Mouse (Mus musculus) limb, embryonic 13.5 days (tissue): ENCODE data around the gene BC030867. TPM values are rescaled to one million over a fixed set of nuclear protein-coding genes. Genes with fewer than 3 reads are reported as not detected.
"Not testable (repeated sequence)": the region's sequence is repeated elsewhere in the genome, so short reads cannot be mapped to it uniquely, and the experiment has no call there.

ENCODE experiments used
- ATAC-seq: fragments of 200-750 bp; cut with Nextera tagmentation; 2 replicates; pipeline ENCODE4 v1.8.0; 2017; ENCODE audit warnings: low read depth, moderate number of reproducible peaks, moderate TSS enrichment; ENCODE audit not compliant: low FRiP score
- H3K27ac ChIP-seq: fragments of 300-500 bp; sonication (generic); 2 replicates; pipeline ENCODE4 v1.5.1; 2015; ENCODE audit warnings: inconsistent platforms, mild to moderate bottlenecking, moderate library complexity
- H3K27me3 ChIP-seq: fragments of 300-500 bp; sonication (generic); 2 replicates; pipeline ENCODE4 v1.6.1; 2015; ENCODE audit warnings: mild to moderate bottlenecking, inconsistent platforms
- H3K36me3 ChIP-seq: fragments of 300-500 bp; sonication (generic); 2 replicates; pipeline ENCODE4 v1.6.1; 2015; ENCODE audit warnings: inconsistent platforms, mild to moderate bottlenecking, moderate library complexity
- H3K4me1 ChIP-seq: fragments of 300-500 bp; sonication (generic); 2 replicates; pipeline ENCODE4 v1.6.1; 2015; ENCODE audit warnings: inconsistent platforms
- H3K4me2 ChIP-seq: fragments of 300-500 bp; sonication (generic); replicated peaks from 2 replicates; pipeline ENCODE4 v1.6.1; 2015; ENCODE audit warnings: inconsistent platforms, mild to moderate bottlenecking, moderate library complexity
- H3K4me3 ChIP-seq: fragments of 300-500 bp; sonication (generic); 2 replicates; pipeline ENCODE4 v1.5.1; 2015; ENCODE audit warnings: moderate library complexity, mild to moderate bottlenecking, inconsistent platforms
- H3K9ac ChIP-seq: fragments of 300-500 bp; sonication (generic); 2 replicates; pipeline ENCODE4 v1.6.1; 2015; ENCODE audit warnings: mild to moderate bottlenecking, inconsistent platforms
- H3K9me3 ChIP-seq: fragments of 300-500 bp; sonication (generic); 2 replicates; pipeline ENCODE4 v1.6.1; 2016; ENCODE audit warnings: inconsistent platforms
- WGBS: fragments of 180-500 bp; shearing (Covaris S2); methylation state at CpG from one replicate; pipeline ENCODE4 v1.1.7; 2015; 5-methylcytosine and 5-hydroxymethylcytosine counted together
- polyA plus RNA-seq: library from polyadenylated mRNA; unstranded; fragments of >200 nt; fragmentation: Nextera tagmentation; extraction: Ambion mirVana; gene quantifications from 2 replicates; pipeline ENCODE4 v1.2.1, GENCODE M21; 2015

Gene BC030867
- polyA plus RNA-seq, 1 experiment from 2014 or later = 16.1 TPM

DNA sequence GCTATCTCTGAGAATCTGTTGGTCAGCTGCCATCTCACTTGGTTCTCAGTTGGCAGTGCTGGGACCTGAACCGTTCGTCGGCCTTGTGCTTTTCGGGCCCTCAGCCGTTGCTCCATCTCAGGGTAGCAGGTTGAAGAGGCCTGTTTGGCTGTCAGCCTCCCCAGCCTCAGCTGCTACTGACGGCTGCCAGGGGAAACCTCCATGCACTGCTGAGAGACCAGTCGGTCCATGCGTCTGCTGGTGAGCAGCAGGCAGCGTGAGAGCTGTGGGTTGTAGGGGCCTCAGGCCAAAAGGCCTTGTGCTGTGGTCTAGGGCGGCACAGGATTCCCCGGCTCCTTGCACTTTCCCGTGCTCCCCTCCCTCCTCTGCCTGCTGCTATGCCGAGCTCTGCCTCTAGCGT is 17.1 kb downstream of the BC030867 start:
- Histone ChIP-seq H3K9me3 (no peaks in the 10 kb centered on the region), H3K4me1 (peaks cover 11% of the 10 kb centered on the region), H3K9ac (peak overlapping the region; percentile 45; the same call in 1 of the 2 replicates), H3K27me3 (no peaks in the 10 kb centered on the region), H3K4me3 (no peak overlapping the region), H3K4me2 (no peak overlapping the region), H3K27ac (no peak overlapping the region), H3K36me3 (peaks cover 35% of the 10 kb centered on the region)
- ATAC-seq = no peak
- WGBS = 67% methylated on average over 14 of the region's 14 CpGs

DNA sequence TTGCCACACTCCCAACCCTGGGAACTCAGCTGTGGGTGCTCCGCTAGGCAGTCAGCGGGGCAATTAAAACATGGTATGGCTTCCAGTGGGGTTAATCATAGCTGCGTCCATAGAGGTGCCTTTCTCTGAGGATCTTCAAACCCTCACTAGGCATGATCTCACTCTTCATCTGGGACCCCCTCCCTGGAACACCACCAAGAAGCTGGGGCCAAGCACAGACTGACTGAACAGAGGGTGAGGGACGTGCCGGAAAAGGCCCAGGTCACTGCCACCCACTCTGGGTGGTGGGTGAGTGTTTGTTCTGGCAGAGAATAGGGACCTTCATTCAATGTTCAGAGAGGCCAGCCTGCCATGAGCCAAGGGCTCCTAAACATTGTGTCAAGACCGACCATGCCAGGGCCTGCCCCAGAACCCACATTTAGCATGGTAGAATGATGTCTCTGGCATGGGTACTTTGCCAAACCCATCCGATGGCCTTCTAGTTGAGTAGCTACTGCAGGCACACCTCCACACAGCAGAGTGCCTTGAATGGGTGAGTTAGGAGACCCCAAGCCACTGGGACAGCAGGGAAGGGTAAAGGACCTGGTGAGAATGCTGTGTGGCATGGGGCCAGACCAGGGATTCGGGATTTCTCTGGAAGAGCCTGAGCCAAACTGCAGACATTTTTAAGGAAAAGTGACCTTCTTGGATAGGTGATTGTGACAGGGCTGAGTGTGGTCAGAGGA is 18.1 kb downstream of the BC030867 start:
- H3K27me3 ChIP-seq = no peaks in the 10 kb centered on the region
- H3K9me3 ChIP-seq = no peaks in the 10 kb centered on the region
- no peak overlapping the region for H3K9ac ChIP-seq
- H3K27ac ChIP-seq = no peak overlapping the region
- H3K4me2 ChIP-seq = peak overlapping the region; percentile 34; the same call in 1 of the 2 replicates
- no peak for ATAC-seq
- peaks cover 11% of the 10 kb centered on the region for H3K4me1 ChIP-seq
- H3K4me3 ChIP-seq = no peak overlapping the region
- H3K36me3 ChIP-seq = peaks cover 28% of the 10 kb centered on the region
- 87% methylated on average over 8 of the region's 8 CpGs for WGBS

DNA sequence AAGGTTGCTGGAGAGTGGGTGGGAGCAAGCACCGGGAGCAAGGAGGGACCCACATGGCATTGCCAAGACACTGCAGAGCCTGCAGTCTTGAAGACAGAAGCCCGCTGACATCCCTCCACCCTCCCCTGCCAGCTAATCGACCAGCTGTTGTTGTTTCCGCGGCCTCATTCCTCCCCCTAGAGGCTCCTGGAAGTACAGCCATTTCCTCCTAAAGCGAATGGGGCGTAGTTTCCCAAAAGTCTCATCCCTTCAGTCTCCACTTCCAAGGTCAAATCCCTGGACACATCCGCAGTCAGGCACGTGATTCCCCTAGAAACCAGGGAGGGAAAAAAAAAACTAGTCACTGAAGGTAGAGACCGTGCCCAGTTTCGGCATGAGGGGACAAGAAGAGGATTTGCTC is 18.8 kb downstream of the BC030867 start:
- Histone ChIP-seq H3K27ac (no peak overlapping the region), H3K36me3 (peaks cover 21% of the 10 kb centered on the region), H3K9me3 (no peaks in the 10 kb centered on the region), H3K4me2 (peak overlapping the region; percentile 34; the same call in 1 of the 2 replicates), H3K27me3 (no peaks in the 10 kb centered on the region), H3K9ac (no peak overlapping the region), H3K4me3 (no peak overlapping the region), H3K4me1 (peaks cover 11% of the 10 kb centered on the region)
- WGBS = 9% methylated on average over 11 of the region's 11 CpGs
- ATAC-seq = peak; percentile 54

DNA sequence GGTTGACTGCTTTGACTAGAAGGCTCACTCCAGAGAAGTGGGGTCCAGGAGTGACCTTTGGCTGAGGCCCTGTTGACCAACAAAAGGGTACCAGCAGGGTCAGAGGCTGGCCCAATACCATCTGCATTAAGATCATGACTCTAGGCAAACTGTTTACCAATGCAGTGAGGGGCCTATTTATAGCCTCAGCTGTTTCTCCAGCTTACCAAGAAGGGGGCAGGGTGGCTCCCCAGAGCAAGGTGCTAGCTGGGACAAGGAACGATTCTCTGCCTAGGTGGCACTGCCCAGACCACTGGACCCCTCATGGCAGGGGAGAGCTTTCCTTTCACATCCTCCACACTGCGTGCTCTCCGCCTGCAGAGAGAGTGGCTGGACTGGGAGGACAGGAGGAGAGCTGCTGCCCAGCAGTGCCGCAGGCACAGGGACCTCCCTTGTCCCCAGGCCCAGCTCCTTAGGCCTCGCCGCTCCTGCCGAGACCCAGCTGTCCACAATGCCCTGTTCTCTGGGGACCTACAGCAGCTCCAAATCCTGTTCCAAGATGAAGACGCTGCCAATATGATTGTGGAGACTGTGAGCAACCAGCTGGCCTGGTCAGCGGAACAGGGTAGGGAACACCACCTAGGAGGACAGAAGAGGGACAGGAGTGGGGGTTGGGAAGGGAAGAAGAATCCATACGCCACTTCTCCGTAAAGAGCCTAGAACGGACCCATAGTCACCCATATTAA is 20.0 kb downstream of the BC030867 start, which contains the start of gene Asb16:
Gene Asb16 (plus strand): TSS at position 224 of the 725 bp plus-strand sequence.
- H3K36me3 ChIP-seq = peaks cover 13% of the 10 kb centered on the region; the same call in 1 of the 2 replicates
- H3K9me3 ChIP-seq = no peaks in the 10 kb centered on the region
- H3K4me3 ChIP-seq = no peak within 1 kb of the TSS
- H3K4me2 ChIP-seq = 0 out of 2 replicates have a peak within 1 kb of the TSS, but pooled peaks have one; percentile 34
- no peaks in the 10 kb centered on the region for H3K27me3 ChIP-seq
- no peak within 1 kb of the TSS for H3K9ac ChIP-seq
- H3K27ac ChIP-seq = no peak within 1 kb of the TSS
- WGBS = 86% methylated on average over 12 of the region's 12 CpGs
- peaks cover 11% of the 10 kb centered on the region for H3K4me1 ChIP-seq
- ATAC-seq = no peak

DNA sequence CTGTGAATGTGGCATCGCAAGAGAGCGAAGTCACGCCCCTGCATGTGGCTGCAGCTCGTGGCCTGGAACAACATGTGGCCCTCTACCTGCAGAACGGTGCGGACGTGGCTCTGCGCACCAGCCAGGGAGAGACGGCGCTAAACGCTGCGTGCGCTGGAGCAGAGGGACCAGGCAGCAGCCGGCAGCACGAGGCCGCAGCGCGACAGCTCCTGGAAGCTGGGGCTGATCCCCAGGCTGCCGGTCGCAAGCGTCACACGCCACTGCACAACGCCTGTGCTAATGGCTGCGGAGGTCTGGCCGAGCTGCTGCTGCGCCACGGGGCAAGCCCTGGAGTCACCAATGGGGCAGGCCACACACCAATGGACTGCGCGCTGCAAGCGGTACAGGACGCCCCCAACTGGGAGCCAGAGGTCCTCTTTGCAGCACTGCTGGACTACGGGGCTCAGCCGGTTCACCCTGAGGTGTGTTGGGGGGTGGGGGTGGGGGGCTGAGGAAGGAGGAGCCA is 27.8 kb downstream of the BC030867 start:
- Histone ChIP-seq H3K4me3 (peak overlapping the region; percentile 50), H3K9ac (peak overlapping the region; percentile 76), H3K4me2 (peak overlapping the region; percentile 87), H3K9me3 (no peaks in the 10 kb centered on the region), H3K36me3 (no peaks in the 10 kb centered on the region), H3K4me1 (peaks cover 18% of the 10 kb centered on the region), H3K27me3 (peaks cover 8% of the 10 kb centered on the region), H3K27ac (0 out of 2 replicates have a peak overlapping the region, but pooled peaks have one; percentile 33)
- WGBS = 2% methylated on average over 33 of the region's 33 CpGs
- peak; percentile 75 for ATAC-seq

DNA sequence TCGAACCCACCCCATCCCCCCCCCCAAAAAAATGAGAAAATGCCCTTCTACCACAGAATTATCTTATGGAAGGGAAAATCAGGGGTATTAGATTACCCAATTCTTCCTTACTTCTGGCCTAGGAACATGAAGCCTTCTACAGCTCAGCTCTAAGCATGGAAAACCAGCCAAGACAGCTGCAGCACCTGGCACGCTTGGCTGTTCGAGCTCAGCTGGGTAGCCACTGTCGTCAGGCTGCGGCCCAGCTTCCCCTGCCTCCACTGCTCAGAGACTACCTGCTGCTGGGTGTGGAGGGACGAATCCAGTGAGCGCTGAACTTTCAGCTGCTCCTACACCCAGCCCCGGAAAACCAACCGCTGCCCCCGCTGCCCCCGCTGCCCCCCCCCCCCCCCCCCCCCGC is 29.1 kb downstream of the BC030867 start:
- ATAC-seq = no peak
- Histone ChIP-seq H3K9me3 (no peaks in the 10 kb centered on the region), H3K4me2 (peak overlapping the region; percentile 87; the same call in 1 of the 2 replicates), H3K4me3 (no peak overlapping the region), H3K36me3 (no peaks in the 10 kb centered on the region), H3K27me3 (peaks cover 8% of the 10 kb centered on the region), H3K27ac (no peak overlapping the region), H3K9ac (no peak overlapping the region), H3K4me1 (peaks cover 18% of the 10 kb centered on the region)
- 79% methylated on average over 7 of the region's 12 CpGs for WGBS

DNA sequence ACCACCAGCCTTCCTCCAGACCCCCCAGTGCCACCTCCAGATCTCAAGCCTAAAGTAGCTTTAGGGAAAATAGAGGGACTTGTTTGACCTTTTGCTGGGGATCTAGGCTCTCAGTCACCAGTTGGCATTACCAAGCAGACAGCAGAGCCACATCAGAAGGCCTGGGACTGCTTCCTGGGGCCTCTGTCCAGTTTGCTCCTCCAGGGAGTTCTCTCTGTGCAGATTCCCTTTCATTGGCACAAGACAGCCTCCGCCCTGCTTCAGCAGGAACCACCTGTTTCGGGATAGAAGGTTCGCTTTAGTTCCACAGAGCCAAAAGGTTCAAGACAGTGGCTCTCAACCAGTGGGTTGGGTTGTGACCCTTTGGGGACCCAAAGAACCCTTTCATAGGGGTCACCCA is 30.9 kb downstream of the BC030867 start:
- no peaks in the 10 kb centered on the region for H3K36me3 ChIP-seq
- H3K27me3 ChIP-seq = peaks cover 8% of the 10 kb centered on the region
- peaks cover 18% of the 10 kb centered on the region for H3K4me1 ChIP-seq
- H3K27ac ChIP-seq = no peak overlapping the region
- no peak for ATAC-seq
- no peak overlapping the region for H3K4me3 ChIP-seq
- 89% methylated on average over 3 of the region's 3 CpGs for WGBS
- no peaks in the 10 kb centered on the region for H3K9me3 ChIP-seq
- H3K9ac ChIP-seq = no peak overlapping the region
- H3K4me2 ChIP-seq = no peak overlapping the region

DNA sequence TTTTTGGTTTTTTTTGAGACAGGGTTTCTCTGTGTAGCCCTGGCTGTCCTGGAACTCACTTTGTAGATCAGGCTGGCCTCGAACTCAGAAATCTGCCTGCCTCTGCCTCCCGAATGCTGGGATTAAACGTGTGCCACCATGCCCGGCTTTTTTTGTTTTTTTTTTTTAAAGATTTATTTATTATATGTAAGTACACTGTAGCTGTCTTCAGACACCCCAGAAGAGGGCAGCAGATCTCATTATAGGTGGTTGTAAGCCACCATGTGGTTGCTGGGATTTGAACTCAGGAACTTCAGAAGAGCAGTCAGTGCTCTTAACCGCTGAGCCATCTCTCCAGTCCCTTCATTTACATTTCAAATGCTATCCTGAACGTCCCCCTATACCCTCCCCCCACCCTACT is 31.6 kb downstream of the BC030867 start:
- peaks cover 18% of the 10 kb centered on the region for H3K4me1 ChIP-seq
- H3K36me3 ChIP-seq, H3K27ac ChIP-seq, H3K4me2 ChIP-seq, H3K4me3 ChIP-seq, ATAC-seq, H3K9ac ChIP-seq, H3K27me3 ChIP-seq, H3K9me3 ChIP-seq: not testable (repeated sequence)
- WGBS = 73% methylated on average over 6 of the region's 6 CpGs

DNA sequence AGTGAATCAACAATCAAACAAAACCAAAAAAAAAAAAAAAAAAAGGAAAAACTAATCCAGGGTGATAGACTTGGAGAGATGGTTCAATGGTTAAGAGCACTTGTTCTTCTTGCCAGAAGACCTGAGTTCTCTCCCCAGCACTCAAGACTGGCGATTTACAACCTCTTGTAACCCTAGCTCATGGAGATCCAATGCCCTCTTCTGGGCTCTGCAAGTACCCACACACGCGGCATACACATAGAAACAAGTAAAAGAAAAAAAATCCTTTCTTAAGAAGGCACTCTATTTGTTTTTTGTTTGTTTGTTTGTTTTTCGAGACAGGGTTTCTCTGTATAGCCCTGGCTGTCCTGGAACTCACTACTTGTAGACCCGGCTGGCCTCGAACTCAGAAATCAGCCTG is 35.2 kb downstream of the BC030867 start:
- WGBS = 84% methylated on average over 6 of the region's 6 CpGs
- no peaks in the 10 kb centered on the region for H3K9me3 ChIP-seq
- peaks cover 13% of the 10 kb centered on the region for H3K4me1 ChIP-seq
- peaks cover 19% of the 10 kb centered on the region for H3K36me3 ChIP-seq
- H3K4me3 ChIP-seq = peak overlapping the region; percentile 81
- H3K9ac ChIP-seq = no peak overlapping the region
- H3K27me3 ChIP-seq = no peaks in the 10 kb centered on the region
- ATAC-seq = no peak
- peak overlapping the region; percentile 86 for H3K4me2 ChIP-seq
- H3K27ac ChIP-seq = peak overlapping the region; percentile 79; the same call in 1 of the 2 replicates

DNA sequence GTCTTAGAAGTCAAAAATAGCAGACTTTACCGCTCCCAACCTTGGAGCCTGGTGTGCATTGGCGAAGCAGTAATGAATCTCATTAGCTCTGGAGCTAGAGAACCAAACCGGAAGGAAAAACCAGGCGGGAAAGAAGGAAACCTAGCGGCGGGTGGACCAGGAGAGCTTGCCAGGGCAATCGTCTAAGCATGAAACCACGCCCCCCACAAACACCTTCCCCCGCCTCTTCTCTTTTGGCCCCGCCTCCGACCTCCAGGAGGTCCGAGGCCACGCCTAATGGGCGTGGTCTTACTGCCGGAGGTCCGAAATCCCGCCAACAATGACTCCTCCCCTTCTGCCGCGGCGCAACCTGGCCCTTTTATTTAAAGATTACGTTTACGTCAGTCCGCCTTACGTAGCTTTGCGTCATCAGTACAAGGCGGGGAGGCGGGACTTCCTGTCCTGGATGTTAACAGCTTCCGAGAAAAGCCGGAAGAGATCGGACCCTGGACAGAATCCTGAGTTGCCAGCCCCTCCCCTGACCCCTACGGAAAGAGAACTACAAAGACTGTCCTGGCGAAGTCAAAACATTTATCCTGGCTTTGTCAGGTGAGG is 35.9 kb downstream of the BC030867 start, which contains the start of gene Tmub2:
Gene Tmub2 (plus strand): TSS at position 431 of the 594 bp plus-strand sequence.
- Histone ChIP-seq H3K36me3 (peaks cover 23% of the 10 kb centered on the region), H3K27ac (peak within 1 kb of the TSS; percentile 79), H3K4me3 (peak within 1 kb of the TSS; percentile 81), H3K27me3 (no peaks in the 10 kb centered on the region), H3K9me3 (no peaks in the 10 kb centered on the region), H3K4me1 (peaks cover 15% of the 10 kb centered on the region), H3K9ac (peak within 1 kb of the TSS; percentile 90), H3K4me2 (peak within 1 kb of the TSS; percentile 86)
- WGBS = under 1% methylated on average over 32 of the region's 32 CpGs
- peak; percentile 93 for ATAC-seq

DNA sequence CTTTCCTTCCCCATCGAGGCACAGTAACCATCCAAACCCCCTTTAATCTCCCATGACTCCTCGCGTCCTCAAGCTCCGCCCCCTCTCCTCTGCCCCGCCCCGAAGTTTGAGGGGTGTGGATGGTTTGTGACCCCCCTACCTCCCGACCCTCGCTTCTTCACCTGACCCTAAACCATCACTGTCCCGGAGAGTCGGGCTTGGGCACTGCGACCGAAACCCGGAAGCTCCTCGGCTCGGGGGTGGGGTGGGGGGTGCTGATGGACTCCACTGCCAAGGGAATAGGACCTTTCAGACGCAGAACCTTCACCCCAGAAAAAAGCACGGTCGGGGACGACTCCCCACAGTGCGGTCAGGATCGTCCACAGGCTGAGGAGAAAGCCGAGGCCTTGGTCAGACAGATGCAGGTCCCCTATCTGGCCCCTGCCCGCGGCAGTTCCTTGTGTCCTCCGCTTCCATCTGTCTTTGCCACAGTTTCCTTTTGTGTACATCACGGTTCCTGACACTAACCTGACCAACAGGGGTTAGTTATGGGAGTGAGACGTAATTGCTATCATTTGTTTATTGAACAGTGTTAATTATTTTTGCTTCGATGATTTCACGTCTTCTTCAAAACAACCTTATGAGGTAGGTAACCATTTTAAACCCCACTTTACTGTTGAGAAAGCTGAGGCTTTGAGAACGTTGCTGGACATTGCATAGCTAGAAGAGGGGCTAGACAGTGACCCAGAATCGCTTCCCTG is 36.6 kb downstream of the BC030867 start:
- Histone ChIP-seq H3K4me1 (peaks cover 16% of the 10 kb centered on the region), H3K4me3 (peak overlapping the region; percentile 81), H3K4me2 (peak overlapping the region; percentile 86), H3K9me3 (no peaks in the 10 kb centered on the region), H3K9ac (peak overlapping the region; percentile 90), H3K27ac (peak overlapping the region; percentile 67), H3K27me3 (no peaks in the 10 kb centered on the region), H3K36me3 (peaks cover 29% of the 10 kb centered on the region)
- ATAC-seq = peak; percentile 73
- WGBS = 3% methylated on average over 31 of the region's 31 CpGs
